Mouse (Mus musculus): ENCODE measurements around the gene Onecut3. TPM values are rescaled to one million over a fixed set of nuclear protein-coding genes. Genes with fewer than 3 reads are reported as not detected.

The Onecut3 gene
- polyA plus RNA-seq, 1 experiment, result not detected

- WGBS, result 67% methylated on average over 4 of the region's 4 CpGs
- H3K4me1 ChIP-seq (ENCODE audit: control insufficient read depth, insufficient read depth, low read length), result peaks cover 2% of the 10 kb centered on the region; the same call in 1 of the 2 replicates
- TF ChIP-seq CTCF (IDR thresholded peaks at IDR 0.05; ENCODE audit: control insufficient read depth, insufficient read depth, low read length) (no peak), POLR2A (IDR thresholded peaks at IDR 0.05; ENCODE audit: borderline replicate concordance, control insufficient read depth, low read depth, low read length) (no peak)
- peak overlapping the region; percentile 40; the same call in 1 of the 2 replicates for H3K27ac ChIP-seq (ENCODE audit: control insufficient read depth, insufficient read depth, low read depth, low read length, poor library complexity)
- no peak overlapping the region for H3K4me3 ChIP-seq (replicated peaks; ENCODE audit: control insufficient read depth, low read depth, low read length)
Observed at GRCm38 (mm10) chr10:80546945-80547344, 52.3 kb downstream of the Onecut3 start.

- no peak for TF ChIP-seq POLR2A (IDR thresholded peaks at IDR 0.05; ENCODE audit: borderline replicate concordance, control insufficient read depth, low read depth, low read length)
- no peak for TF ChIP-seq CTCF (IDR thresholded peaks at IDR 0.05; ENCODE audit: control insufficient read depth, insufficient read depth, low read length)
- Histone ChIP-seq H3K27ac (ENCODE audit: control insufficient read depth, insufficient read depth, low read depth, low read length, poor library complexity) (no peak overlapping the region; the same call in 1 of the 2 replicates), H3K4me1 (ENCODE audit: control insufficient read depth, insufficient read depth, low read length) (peaks cover 2% of the 10 kb centered on the region; the same call in 1 of the 2 replicates), H3K4me3 (replicated peaks; ENCODE audit: control insufficient read depth, low read depth, low read length) (no peak overlapping the region)
- WGBS, result 95% methylated on average over 15 of the region's 15 CpGs
Observed at GRCm38 (mm10) chr10:80547539-80547938, 52.9 kb downstream of the Onecut3 start.

- Histone ChIP-seq H3K4me3 (replicated peaks; ENCODE audit: control insufficient read depth, low read depth, low read length) (no peak overlapping the region), H3K4me1 (ENCODE audit: control insufficient read depth, insufficient read depth, low read length) (peaks cover 4% of the 10 kb centered on the region), H3K27ac (ENCODE audit: control insufficient read depth, insufficient read depth, low read depth, low read length, poor library complexity) (peak overlapping the region; percentile 16; the same call in 1 of the 2 replicates)
- TF ChIP-seq POLR2A (IDR thresholded peaks at IDR 0.05; ENCODE audit: borderline replicate concordance, control insufficient read depth, low read depth, low read length) (no peak), CTCF (IDR thresholded peaks at IDR 0.05; ENCODE audit: control insufficient read depth, insufficient read depth, low read length) (peak; percentile 84)
- 78% methylated on average over 10 of the region's 10 CpGs for WGBS
Observed at GRCm38 (mm10) chr10:80548428-80549006, 53.9 kb downstream of the Onecut3 start.

DNA sequence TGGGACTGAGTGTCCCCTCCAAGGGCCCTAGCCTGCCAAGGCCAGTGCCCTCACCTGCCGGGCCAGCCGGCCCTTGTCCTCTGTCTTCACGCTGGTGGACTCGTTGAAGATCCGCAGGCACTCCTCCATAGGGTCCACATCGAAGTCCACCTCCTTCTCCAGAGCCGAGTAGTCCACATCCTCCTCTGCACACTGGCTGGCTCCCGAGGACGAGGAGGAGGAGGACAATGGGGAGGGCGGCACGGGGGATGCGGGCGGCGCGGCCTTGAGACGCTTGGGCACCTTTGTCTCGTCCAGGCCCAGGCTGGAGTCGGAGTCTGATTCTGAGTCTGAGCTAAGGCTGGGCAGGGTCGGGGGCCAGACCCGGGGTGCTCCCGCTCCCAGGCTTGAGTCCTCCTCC, 54.6 kb downstream of the Onecut3 start:
- TF ChIP-seq CTCF (IDR thresholded peaks at IDR 0.05; ENCODE audit: control insufficient read depth, insufficient read depth, low read length) (no peak), POLR2A (IDR thresholded peaks at IDR 0.05; ENCODE audit: borderline replicate concordance, control insufficient read depth, low read depth, low read length) (no peak)
- Histone ChIP-seq H3K4me1 (ENCODE audit: control insufficient read depth, insufficient read depth, low read length) (peaks cover 6% of the 10 kb centered on the region), H3K27ac (ENCODE audit: control insufficient read depth, insufficient read depth, low read depth, low read length, poor library complexity) (no peak overlapping the region), H3K4me3 (replicated peaks; ENCODE audit: control insufficient read depth, low read depth, low read length) (no peak overlapping the region)
- WGBS, result 88% methylated on average over 21 of the region's 21 CpGs

DNA sequence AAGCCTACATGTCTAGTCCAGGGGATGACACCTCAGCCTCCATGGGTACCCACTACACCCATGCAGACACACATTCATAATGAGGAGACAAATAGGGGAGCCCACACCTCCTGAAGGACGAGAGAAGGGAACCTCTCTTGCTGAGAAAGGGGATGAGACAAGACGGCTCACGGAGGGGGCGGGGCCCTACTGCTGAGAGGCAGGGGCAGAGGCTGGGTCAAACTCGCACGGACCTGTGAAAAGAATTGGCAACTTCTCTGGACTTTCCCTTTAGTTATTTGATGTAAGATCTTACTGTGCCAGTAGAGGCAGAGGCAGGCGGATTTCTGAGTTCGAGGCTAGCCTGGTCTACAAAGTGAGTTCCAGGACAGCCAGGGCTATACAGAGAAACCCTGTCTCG, 57.7 kb downstream of the Onecut3 start:
- peaks cover 5% of the 10 kb centered on the region for H3K4me1 ChIP-seq (ENCODE audit: control insufficient read depth, insufficient read depth, low read length)
- WGBS, result 76% methylated on average over 9 of the region's 9 CpGs

GRCm38 (mm10) chr10:80553575-80553974, 58.9 kb downstream of the Onecut3 start:
- peak overlapping the region; percentile 4 for H3K4me3 ChIP-seq (replicated peaks; ENCODE audit: control insufficient read depth, low read depth, low read length)
- WGBS, result 66% methylated on average over 8 of the region's 8 CpGs
- peaks cover 6% of the 10 kb centered on the region for H3K4me1 ChIP-seq (ENCODE audit: control insufficient read depth, insufficient read depth, low read length)
- TF ChIP-seq POLR2A (IDR thresholded peaks at IDR 0.05; ENCODE audit: borderline replicate concordance, control insufficient read depth, low read depth, low read length) (0 out of 2 replicates have a peak, but pooled peaks have one; percentile 4), CTCF (IDR thresholded peaks at IDR 0.05; ENCODE audit: control insufficient read depth, insufficient read depth, low read length) (no peak)
- peak overlapping the region; percentile 79 for H3K27ac ChIP-seq (ENCODE audit: control insufficient read depth, insufficient read depth, low read depth, low read length, poor library complexity)

More for the DNA sequence above, 57.7 kb downstream of the Onecut3 start:
- H3K27ac ChIP-seq (ENCODE audit: control insufficient read depth, insufficient read depth, low read depth, low read length, poor library complexity), result no peak overlapping the region
- H3K4me3 ChIP-seq (replicated peaks; ENCODE audit: control insufficient read depth, low read depth, low read length), result no peak overlapping the region
- no peak for TF ChIP-seq CTCF (IDR thresholded peaks at IDR 0.05; ENCODE audit: control insufficient read depth, insufficient read depth, low read length)
- no peak for TF ChIP-seq POLR2A (IDR thresholded peaks at IDR 0.05; ENCODE audit: borderline replicate concordance, control insufficient read depth, low read depth, low read length)

DNA sequence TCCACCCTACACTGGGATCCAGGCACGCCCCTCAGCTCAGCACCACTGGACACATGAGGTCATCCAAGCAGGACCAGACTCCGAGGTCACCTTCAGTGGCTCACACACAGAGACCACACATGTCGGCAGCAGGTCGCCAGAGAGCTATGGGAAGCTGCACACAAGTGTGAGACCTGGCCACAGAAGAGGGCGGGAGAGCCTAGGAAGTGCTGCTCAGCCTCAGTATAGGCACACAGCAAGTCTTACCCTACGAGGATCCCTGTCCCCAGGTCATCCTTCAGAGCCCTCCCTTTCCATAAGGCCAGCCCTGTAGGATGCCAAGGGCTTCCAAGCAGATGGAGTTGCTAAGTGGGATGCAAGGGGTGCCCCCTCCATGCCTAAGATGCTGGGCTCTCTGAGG, 59.4 kb downstream of the Onecut3 start:
- H3K4me1 ChIP-seq (ENCODE audit: control insufficient read depth, insufficient read depth, low read length), result peaks cover 8% of the 10 kb centered on the region
- peak overlapping the region; percentile 79 for H3K27ac ChIP-seq (ENCODE audit: control insufficient read depth, insufficient read depth, low read depth, low read length, poor library complexity)
- 76% methylated on average over 6 of the region's 6 CpGs for WGBS
- H3K4me3 ChIP-seq (replicated peaks; ENCODE audit: control insufficient read depth, low read depth, low read length), result no peak overlapping the region
- TF ChIP-seq POLR2A (IDR thresholded peaks at IDR 0.05; ENCODE audit: borderline replicate concordance, control insufficient read depth, low read depth, low read length), result no peak
- no peak for TF ChIP-seq CTCF (IDR thresholded peaks at IDR 0.05; ENCODE audit: control insufficient read depth, insufficient read depth, low read length)

GRCm38 (mm10) chr10:80557346-80557965, 62.8 kb downstream of the Onecut3 start:
- no peak overlapping the region for H3K27ac ChIP-seq (ENCODE audit: control insufficient read depth, insufficient read depth, low read depth, low read length, poor library complexity)

More at GRCm38 (mm10) chr10:80557346-80557965, 62.8 kb downstream of the Onecut3 start:
- peaks cover 11% of the 10 kb centered on the region for H3K4me1 ChIP-seq (ENCODE audit: control insufficient read depth, insufficient read depth, low read length)
- TF ChIP-seq POLR2A (IDR thresholded peaks at IDR 0.05; ENCODE audit: borderline replicate concordance, control insufficient read depth, low read depth, low read length), result no peak
- TF ChIP-seq CTCF (IDR thresholded peaks at IDR 0.05; ENCODE audit: control insufficient read depth, insufficient read depth, low read length), result peak; percentile 71
- WGBS, result 39% methylated on average over 5 of the region's 5 CpGs
- H3K4me3 ChIP-seq (replicated peaks; ENCODE audit: control insufficient read depth, low read depth, low read length), result no peak overlapping the region

Data from bone marrow, adult 2 months (tissue).